Mouse (Mus musculus) frontal cortex, postnatal 14 days (tissue): ENCODE results near the gene Trak2.
"Not testable (repeated sequence)": the region's sequence is repeated elsewhere in the genome, so short reads cannot be mapped to it uniquely, and the experiment has no call there.

Experiments used
- DNase-seq, 2 experiments: peaks; one replicate each; pipeline ENCODE4 v3.0.0; 2022; ENCODE audit warnings: low spot score in 2 of 2

Gene Trak2

DNA sequence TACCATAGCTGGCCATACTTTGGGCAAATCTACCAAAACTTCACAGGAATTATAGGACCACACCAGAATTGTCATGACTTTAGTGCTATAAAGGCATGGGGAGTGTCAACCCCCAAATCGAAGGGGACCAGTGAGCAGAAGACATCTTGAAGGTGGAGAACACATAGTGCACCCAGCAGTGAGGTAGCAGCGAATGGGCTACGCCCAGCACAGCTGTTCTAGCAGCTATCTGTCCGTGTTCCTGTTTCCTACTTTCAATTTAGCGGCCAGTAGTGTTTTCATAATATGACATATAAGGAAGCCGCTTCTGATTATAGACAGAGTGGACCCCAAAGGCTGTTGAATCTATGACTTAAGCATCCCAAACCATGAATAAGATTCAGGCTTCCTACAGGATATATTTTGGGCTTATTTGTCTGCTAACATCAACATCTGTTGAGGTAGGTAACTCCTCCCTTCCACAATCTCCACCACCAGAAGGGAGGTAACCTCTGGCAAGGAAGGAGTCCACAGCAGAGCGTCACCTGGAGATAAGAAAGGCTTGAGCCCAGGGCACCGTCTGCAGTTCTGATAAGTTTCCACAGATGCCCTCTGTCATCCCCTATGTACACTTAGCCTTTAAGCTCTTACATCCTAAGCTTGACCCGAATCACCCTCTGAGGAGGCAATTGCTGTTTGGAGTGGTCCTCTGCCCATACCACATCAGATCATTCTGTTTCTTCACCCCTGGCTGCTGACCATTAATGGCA, 19.4 kb downstream of the Trak2 start:
- DNase-seq = no peak

DNA sequence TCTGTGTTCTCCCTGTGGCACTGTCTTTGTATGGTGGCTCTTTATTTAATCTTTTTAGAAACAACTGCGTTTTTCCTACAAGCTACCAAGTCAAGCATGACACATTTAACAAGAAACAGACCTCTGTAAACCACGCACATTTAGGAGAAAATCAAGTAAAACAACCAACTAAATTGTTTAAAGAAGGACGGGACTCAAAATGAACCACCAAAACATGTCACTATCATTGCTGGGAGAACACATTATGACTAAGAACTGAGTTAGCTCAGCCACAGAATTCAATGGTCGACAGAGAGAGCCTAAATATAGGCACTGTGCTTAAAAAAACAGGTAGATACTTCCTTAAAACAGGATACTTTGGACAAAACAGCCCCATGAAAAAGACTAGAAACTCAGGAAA, 20.2 kb downstream of the Trak2 start:
- no peak for DNase-seq

DNA sequence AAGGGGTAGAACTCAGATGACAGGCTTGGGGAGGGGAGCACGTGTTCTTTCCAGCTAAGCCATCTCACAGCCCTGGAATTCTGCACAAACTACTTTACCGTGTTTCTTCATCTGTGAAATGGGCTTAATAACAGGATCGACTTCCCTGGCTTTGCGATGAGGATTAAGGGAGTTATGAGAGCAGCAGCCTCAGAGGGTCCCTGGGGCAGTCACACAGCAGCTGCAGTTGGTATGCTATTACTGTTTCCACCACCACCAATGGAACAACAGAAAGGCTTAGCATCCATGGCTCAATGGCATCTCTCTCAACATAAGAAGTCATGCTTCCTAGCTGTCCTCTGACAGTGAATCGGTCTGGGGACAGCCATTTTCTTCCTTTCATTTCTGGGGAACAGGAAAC, 20.7 kb downstream of the Trak2 start:
- no peak for DNase-seq

DNA sequence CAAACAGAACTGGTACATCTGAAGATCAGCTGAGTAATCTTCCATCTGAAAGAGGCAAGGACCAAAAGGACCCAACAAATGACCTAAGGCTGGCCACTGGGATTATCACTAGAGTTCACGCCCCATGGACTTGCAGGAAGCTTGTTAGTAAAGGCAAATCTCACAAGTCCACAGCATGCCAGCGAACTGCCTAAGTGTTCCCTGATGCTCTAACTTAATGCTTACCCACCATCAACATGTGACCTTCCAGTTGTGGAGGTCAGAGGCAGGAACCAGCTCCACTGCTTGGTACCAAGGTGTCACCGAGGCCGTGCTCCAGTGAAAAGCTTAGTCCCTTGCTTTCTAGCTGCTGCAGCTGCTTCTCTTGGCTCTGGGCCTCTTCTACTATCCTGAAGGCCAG, 21.4 kb downstream of the Trak2 start:
- no peak for DNase-seq

DNA sequence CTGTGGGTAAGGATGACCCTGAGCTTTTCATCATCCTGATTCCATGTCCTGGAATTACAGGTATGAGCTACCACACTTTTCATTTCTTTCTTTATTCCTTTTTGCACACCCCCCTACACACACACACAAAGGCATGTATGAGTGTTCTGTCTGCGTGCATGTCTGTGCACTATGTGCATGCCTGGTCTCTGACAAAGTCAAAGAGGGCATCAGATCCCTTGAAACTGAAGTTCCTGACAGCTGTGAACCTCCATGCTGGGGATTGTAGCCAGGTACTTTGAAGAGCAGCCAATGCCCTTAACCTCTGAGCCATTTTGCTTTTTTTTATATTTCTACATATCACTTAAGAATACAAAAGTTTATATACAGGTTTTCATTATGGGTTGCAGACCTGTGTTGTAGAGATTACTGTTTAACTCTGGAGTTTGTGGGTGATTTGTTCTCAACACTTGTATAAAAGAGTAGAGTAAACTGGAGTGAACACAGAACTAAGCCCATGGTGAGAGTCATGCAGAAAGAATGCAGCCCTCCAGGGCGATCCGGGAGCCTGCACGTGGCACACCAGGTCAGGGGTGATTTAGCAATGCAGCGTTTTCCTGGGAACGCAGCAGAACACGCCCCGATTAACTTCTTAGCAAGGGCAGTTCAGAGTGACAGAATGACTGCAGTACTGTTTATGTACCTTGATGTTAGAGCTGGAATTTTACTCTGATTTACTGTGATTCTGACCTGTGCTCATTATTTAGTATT, 22.2 kb downstream of the Trak2 start:
- no peak for DNase-seq

DNA sequence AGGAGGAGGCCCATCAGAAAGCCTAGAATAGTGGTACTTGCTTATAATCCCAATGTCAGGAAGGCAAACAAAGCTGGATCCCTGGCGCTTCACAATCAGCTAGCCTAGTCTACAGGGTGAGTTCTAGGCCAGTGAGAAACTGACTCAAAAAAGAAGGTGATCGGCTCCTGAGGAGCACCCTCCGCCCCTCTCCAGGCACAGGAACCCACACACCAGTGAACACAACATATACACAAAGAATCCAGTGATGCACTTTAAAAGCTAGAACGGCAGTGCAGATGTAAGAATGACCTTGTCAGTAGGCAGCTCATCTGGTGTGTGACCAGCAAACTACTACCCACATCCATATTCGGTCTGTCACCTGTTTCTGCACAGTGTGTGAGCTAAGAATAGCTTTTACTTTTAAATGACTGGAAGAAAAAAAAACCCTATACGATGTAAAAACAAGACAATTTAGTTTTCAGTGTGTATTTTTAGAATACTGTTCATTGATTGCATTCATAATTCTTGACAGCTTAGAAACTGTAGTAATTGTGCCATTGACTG, 23.6 kb downstream of the Trak2 start:
- DNase-seq = no peak

DNA sequence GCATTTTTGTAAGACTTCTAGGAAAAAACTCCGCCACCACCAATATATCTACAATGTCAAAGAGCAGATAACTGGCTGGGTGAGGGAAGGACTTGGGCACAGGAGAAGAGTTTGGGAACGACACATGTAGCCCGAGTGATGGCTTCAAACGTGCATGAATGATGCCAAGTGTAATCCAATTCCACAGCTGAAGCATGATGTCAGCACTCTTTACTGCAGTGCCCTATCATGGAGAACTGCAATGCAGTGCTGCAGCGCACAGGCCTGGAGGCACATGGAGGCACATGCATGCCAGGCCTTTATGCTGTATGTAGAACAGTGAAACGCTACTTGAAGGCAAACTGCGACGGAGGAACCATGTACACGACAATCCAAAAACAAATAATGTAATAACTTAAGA, 26.5 kb downstream of the Trak2 start:
- no peak for DNase-seq

DNA sequence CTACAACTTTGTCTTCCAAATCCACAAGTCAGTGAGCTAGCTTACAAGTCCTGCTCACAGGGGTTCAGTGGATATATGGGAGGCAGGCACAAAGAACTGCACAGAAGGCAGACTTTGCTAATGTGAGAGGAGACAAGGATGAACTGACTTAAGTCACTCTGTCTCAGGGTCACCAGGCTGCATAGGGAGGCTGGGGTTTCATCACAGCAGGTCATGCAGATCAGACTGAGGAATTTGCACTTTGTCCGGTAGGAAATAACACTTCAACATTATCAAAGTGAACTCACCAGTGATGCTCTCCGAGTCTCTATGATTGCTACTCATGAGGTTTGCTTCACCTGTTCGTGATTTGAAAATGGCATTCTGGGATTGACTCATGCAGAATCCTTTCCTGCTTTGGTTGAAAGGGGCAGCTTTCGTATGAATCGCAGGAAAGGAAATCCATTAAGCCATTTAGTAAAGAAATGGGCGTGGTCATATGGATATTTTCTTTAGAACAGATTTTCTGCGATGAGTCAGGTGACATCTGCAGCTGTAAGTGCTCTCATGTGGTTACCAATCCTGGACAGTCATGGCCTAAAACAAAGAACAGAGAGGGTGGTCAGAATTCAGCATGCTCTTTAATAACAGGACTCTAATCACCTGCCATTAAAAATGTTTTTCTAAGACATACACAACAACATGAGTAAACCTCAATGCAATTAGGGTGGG, 27.1 kb downstream of the Trak2 start:
- DNase-seq = no peak

DNA sequence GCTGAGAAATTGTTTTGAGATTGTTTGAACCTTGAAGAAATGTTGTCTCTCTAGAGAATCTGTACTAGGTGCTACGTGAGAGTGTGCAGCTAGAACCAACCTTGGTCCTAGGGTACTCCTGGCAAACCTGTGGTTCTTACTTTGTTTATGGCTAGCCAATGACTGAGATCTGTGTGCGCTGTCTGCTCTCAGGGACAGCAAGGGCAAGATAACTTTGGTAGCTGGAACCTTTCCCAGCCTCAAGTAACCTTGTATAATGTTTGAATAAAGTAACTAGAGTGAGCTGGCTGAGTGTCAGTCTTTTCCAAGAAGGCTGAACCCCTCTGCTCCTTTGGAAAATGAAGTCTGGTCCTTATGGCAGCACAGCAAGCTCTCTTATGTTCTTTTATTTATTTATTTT, 27.7 kb downstream of the Trak2 start:
- DNase-seq = no peak

DNA sequence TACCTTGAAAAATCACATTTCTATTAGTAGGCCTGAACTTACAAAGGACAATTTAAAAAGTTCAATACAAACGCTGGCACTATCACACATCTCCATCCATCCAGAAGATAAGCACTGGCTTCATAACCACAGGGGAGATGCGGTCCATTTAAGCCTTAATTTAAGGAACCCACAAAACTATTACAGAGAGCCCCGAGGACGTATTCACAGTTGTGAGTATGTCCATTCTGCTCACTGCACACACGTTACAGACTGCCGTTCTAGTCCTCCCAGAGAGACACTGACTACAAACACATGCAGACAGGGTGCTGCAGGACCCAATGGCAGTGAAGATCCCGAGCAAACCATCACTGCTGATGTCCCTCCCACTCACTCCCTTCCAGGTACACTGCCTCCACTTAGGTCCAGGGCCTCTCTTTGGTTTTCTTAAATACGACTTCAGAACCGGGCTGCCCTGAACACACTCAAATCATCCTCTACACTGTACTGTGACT, 35.6 kb downstream of the Trak2 start:
- DNase-seq = no peak

DNA sequence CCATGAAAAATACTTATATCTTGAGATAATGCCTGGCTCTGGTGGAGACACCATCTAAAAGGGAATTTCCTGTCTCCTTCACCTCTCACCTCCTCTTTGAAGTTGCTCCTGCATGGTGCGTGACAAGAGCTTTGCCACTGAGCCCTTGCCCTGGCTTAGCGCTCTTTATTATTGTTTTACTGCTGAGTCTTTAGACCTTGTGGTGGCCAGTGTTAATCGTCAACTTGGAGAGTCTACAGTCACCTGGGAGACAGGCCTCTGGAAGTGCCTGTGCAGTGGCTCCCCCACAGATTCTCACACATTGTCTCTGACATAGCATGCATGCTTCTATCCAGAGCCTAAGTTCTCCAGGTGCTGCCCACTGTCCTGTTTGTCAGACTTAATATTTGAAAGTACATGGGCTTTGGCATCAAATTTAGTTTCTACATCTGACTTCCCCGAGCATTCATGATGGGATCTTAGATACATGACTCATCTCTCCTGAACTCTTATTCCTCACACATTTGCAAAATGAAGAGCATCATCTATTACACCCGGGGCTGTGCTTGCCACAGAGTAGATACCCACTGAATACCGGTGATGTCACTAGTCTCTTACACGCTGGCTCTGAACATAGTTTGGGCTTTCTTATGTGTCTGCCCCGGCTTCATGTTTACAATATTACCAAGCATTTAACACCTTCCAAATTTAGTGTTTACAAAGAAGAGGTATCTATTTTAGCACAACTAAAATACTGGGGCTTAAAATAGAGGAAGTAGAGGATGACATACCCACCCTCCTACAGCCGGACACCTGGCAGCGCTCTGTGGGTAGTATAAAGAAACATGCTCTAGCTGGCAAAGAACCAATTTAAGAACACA, 36.3 kb downstream of the Trak2 start:
- DNase-seq = no peak

DNA sequence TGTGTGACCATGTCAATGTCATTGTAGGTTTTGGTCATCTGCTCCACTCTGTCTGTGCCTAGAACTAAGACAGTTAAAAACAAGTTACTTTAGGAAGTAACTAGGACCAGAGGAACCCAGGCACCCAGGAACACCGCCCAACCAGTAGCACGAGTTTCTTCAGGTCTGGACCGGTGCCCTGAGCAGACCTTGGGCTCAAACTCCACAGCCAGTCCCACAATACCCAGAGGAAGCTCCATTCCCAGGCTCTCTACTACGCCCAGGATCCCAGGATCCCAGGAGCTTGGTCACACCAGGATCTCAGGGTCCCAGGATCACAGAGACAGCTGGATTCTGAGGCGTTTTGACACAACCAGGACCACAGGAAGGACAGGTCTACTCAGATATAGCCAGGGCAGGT, 46.6 kb downstream of the Trak2 start:
- DNase-seq = no peak

DNA sequence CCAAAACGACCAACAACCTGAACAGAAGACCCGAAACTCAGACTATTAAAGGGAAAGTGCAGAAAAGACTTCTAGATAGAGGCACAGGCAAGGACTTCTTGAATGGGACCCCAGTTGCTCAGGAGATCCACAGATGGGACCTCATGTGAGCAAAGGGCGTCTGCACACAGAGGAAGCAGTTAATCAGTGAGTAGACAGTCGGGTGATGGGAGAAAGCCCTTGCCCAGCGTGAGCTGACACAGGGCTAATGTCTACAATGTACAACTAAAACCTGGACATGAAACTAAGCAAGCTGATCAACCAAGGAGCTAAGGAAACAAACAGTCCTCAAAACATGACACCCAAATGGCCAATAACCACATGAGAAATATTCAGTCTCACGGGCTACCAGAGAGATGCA, 55.7 kb downstream of the Trak2 start:
- no peak for DNase-seq

DNA sequence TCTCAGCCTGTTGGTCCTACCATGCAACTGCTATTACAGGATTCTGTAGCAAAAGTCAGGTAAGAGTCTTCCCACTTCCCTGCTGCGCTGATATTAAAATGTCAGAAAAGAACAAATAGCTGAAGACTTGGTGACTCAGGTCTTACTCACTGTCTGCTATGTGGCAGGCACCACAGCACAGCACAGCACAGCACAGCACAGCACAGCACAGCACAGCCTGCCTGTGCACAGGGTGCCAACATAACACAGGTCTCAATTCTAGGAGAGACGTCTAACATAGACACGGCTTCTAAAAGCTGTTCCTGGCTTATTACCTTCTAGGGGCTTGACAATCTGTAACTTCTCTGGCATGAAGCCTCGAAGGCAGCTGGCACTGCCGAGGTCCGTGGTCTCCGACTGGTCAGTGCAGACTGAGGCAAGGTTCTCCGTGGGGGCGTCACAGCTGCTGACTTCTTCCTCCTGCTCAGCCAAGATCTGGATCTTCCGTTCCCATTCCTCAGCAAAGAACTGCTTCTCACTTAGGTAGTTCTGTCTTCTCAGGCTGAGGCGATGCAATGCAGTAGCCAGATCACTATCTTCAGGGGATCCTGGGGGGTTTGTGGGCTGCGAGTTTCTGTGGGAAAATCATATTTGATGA, 63.5 kb downstream of the Trak2 start:
- no peak for DNase-seq

DNA sequence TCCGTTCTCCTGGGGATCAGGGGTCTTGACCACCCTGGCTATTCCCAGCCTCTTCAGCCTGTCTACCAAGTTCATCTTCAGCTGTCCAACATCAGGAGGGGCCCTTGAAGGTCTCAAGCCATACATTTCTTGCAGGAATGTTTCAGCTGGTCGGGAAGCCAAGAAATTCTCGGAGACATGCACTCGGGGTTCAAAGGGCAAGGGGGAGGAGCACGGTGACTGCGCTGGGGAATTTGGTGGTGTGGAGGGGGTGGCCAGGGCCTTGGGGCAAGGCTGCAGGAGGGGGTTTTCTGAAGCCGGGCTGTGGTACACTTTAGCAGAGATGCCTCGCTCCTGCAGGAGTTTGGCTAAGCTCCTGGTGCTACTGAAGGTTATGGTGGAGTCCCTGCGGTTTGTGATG, 69.5 kb downstream of the Trak2 start:
- no peak for DNase-seq

DNA sequence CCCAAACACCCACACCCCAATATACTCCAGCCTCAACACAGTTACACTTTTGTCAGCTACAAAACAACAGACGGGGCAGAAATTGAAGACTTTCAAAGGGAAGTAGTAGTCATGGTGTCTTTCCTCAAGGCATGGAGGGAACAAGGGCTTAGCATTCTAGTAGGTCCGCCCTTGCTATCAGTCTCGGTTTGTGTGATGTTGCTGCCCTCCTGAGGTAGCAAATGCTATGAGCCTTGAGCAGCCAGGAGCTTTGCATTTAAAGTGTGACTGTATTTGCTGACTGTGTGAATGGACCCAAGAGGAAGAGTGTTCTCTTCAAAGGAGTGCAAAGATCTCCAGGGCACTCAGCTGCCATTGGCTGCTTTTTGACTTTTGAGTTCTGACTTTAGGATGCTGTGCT, 75.7 kb downstream of the Trak2 start:
- not testable (repeated sequence) for DNase-seq

DNA sequence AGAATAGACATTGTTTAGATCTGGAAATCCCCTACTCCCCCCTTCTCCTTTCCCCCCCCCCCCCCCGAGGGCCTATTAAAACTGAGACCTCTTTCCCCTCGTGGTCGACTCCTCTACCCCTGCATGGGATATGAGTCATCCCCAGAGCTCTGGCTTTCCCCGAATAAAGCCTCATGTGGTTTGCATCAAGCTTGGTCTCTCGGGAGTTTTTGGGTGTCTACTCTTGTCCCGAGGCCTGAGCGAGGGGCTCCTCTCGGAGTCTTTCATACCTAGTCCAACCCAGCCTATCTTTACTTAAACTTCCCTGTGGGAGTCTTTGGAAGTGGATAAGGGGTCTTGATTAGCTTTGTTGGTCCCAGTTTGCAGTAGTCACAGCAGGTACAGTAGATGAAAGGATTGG, 80.8 kb downstream of the Trak2 start:
- DNase-seq = not testable (repeated sequence)

DNA sequence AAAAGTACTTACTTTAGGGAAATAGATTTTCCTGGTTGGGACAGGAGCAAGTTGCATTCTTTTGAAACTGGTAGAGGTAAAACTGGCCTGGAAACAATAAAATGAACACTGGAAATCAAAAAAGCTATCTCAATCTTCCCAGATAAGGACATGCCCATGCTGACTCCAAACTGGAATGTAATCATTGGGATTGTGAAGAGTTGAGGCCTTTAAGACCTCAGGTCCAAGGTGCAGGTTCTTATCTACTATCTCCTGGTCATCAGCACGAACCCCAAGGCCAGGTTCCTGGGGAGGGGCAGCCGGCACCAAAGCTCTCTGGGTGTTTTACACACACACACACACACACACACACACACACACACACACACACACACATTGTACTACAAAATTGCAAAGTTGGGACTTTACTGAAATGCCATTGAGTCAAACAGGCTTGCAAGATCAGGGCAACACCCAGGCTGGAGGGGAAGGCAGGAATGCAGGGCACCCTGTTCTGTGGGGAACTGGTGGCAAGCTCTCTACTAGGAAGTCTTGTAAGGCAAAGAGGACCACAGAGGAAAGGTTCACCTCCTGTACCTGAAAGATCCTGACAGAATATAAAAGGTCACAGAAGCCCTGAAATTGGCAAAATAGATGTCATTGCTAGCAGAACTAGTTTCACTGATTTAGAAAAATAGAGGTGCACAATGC, 81.6 kb downstream of the Trak2 start:
- DNase-seq = not testable (repeated sequence)

DNA sequence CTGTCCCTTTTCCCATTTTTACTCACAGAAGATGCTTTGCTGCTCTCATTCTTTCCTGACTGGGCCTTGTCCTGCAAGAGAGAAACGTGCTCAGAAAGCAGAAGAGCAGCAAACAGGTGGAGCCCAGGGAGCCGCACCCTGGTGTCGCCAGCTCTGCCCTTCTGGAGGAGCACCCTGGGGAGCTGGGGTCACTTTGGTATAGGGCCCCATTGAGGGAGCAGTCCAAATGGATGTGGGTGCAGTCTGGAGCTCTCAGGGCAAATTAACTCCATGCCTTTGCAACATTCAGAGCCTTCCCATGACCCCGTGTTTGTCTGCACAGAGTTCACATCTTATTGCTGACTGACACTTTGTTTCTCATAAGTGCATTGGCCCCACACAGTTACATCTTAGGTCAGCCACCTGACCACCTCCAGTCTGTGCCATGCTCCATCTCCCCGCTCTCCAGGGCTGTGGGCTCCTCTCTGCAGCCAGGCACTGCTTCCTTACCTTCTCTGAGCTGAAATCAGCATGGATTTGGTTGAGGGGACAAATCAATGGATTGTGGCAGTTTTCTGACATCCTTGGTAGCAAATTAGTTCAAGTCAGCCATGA, 82.4 kb downstream of the Trak2 start:
- DNase-seq = not testable (repeated sequence)
